Mouse (Mus musculus) heart, embryonic 14.5 days (tissue): Measurements from ENCODE around the gene Foxa1. TPM values are rescaled to one million over a fixed set of nuclear protein-coding genes. Genes with fewer than 3 reads are reported as not detected.

Experiments
- ATAC-seq: fragments of 200-750 bp; cut with Nextera tagmentation; 2 replicates; pipeline ENCODE4 v1.8.0; 2017; ENCODE audit warnings: low read depth, moderate TSS enrichment; ENCODE audit not compliant: insufficient number of reproducible peaks, insufficient read depth, low FRiP score
- H3K27ac ChIP-seq, 2 experiments: fragments of 200-500 bp in 1 of 2; fragments of 300-500 bp in 1 of 2; sonication (generic) in 1 of 2; replicated peaks in 1 of 2; 2 replicates each; pipeline ENCODE4 v1.5.1; 2012 to 2014; ENCODE audit warnings: low read depth in 2 of 2, low read length in 2 of 2, control low read depth in 1 of 2, mild to moderate bottlenecking in 1 of 2, mixed read lengths in 1 of 2; ENCODE audit not compliant: control insufficient read depth in 1 of 2, insufficient read depth in 1 of 2
- H3K27me3 ChIP-seq: fragments of 300-500 bp; sonication (generic); 2 replicates; pipeline ENCODE4 v1.6.1; 2014; ENCODE audit warnings: mild to moderate bottlenecking, low read length, control low read depth; ENCODE audit not compliant: control insufficient read depth, insufficient read depth
- H3K36me3 ChIP-seq: fragments of 300-500 bp; sonication (generic); 2 replicates; pipeline ENCODE4 v1.6.1; 2014; ENCODE audit warnings: mild to moderate bottlenecking, control low read depth, low read length, mixed read lengths; ENCODE audit not compliant: control insufficient read depth, insufficient read depth
- H3K4me1 ChIP-seq, 2 experiments: fragments of 200-500 bp in 1 of 2; fragments of 300-500 bp in 1 of 2; sonication (generic) in 1 of 2; 2 replicates each; pipeline ENCODE4 v1.6.1; 2012 to 2014; ENCODE audit warnings: low read length in 2 of 2, control low read depth in 1 of 2, mixed read lengths in 1 of 2; ENCODE audit not compliant: control insufficient read depth in 2 of 2, insufficient read depth in 2 of 2
- H3K4me2 ChIP-seq: fragments of 300-500 bp; sonication (generic); 2 replicates; pipeline ENCODE4 v1.6.1; 2014; ENCODE audit warnings: mild to moderate bottlenecking, low read length
- H3K4me3 ChIP-seq, 2 experiments: fragments of 200-500 bp in 1 of 2; fragments of 300-500 bp in 1 of 2; sonication (generic) in 1 of 2; 2 replicates each; pipeline ENCODE4 v1.5.1; 2012 to 2014; ENCODE audit warnings: low read length in 2 of 2, mild to moderate bottlenecking in 2 of 2, control low read depth in 1 of 2, low read depth in 1 of 2, moderate library complexity in 1 of 2; ENCODE audit not compliant: control insufficient read depth in 1 of 2, insufficient read depth in 1 of 2
- H3K9ac ChIP-seq: fragments of 300-500 bp; sonication (generic); 2 replicates; pipeline ENCODE4 v1.6.1; 2014; ENCODE audit warnings: mild to moderate bottlenecking, low read length
- H3K9me3 ChIP-seq: fragments of 300-500 bp; sonication (generic); 2 replicates; pipeline ENCODE4 v1.6.1; 2016; ENCODE audit warnings: low read length, control low read depth; ENCODE audit not compliant: control insufficient read depth
- WGBS: fragments of 180-500 bp; shearing (Covaris S2); extraction: QIAGEN DNeasy Blood & Tissue Kit; methylation state at CpG from one replicate; pipeline ENCODE4 v1.1.7; 2014; 5-methylcytosine and 5-hydroxymethylcytosine counted together
- polyA plus RNA-seq: library from polyadenylated mRNA; unstranded; fragments of >200 nt; fragmentation: Nextera tagmentation; extraction: Ambion mirVana; gene quantifications from 2 replicates; pipeline ENCODE4 v1.2.1, GENCODE M21; 2014

The Foxa1 gene
- polyA plus RNA-seq, 1 experiment from 2014 or later: 0.42 TPM

DNA sequence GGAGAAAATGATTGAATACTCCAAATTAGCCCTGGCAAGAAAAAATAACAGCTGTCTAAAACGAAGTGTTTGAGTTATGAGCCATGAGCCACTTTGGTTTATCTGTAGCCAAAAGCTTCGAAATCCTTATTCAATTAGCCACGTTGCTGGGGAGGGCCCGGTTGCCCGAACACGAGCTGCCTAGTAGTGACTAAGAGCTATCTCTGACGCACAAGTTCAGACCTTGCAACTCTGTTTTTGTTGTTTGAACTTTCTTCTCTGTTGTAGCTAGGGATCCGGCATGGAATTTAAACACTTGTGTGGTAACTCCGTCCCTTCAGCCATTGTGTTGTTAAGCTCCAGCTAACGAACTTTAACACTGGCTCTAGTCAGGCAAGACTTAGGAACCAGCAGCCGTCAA lies 37.8 kb downstream of the Foxa1 start:
- H3K4me2 ChIP-seq: no peak overlapping the region
- H3K27me3 ChIP-seq: no peaks in the 10 kb centered on the region
- no peak overlapping the region for H3K27ac ChIP-seq
- H3K4me1 ChIP-seq: no peaks in the 10 kb centered on the region
- 52% methylated on average over 11 of the region's 11 CpGs for WGBS
- no peak overlapping the region for H3K9ac ChIP-seq
- no peak overlapping the region for H3K4me3 ChIP-seq
- no peak for ATAC-seq
- H3K36me3 ChIP-seq: no peaks in the 10 kb centered on the region
- no peaks in the 10 kb centered on the region for H3K9me3 ChIP-seq

GRCm38 (mm10) chr12:57505329-57505728 lies 41.4 kb downstream of the Foxa1 start:
- Histone ChIP-seq H3K4me2 (no peak overlapping the region), H3K4me1 (no peaks in the 10 kb centered on the region), H3K27me3 (no peaks in the 10 kb centered on the region), H3K4me3 (no peak overlapping the region), H3K9ac (no peak overlapping the region), H3K9me3 (no peaks in the 10 kb centered on the region), H3K36me3 (no peaks in the 10 kb centered on the region), H3K27ac (no peak overlapping the region)
- no peak for ATAC-seq
- 74% methylated on average over 7 of the region's 7 CpGs for WGBS

GRCm38 (mm10) chr12:57500246-57500645 lies 46.5 kb downstream of the Foxa1 start:
- Histone ChIP-seq H3K9ac (no peak overlapping the region), H3K27me3 (no peaks in the 10 kb centered on the region), H3K4me3 (no peak overlapping the region), H3K9me3 (no peaks in the 10 kb centered on the region), H3K36me3 (no peaks in the 10 kb centered on the region), H3K27ac (no peak overlapping the region), H3K4me1 (no peaks in the 10 kb centered on the region), H3K4me2 (no peak overlapping the region)
- ATAC-seq: no peak
- 85% methylated on average over 7 of the region's 7 CpGs for WGBS

DNA sequence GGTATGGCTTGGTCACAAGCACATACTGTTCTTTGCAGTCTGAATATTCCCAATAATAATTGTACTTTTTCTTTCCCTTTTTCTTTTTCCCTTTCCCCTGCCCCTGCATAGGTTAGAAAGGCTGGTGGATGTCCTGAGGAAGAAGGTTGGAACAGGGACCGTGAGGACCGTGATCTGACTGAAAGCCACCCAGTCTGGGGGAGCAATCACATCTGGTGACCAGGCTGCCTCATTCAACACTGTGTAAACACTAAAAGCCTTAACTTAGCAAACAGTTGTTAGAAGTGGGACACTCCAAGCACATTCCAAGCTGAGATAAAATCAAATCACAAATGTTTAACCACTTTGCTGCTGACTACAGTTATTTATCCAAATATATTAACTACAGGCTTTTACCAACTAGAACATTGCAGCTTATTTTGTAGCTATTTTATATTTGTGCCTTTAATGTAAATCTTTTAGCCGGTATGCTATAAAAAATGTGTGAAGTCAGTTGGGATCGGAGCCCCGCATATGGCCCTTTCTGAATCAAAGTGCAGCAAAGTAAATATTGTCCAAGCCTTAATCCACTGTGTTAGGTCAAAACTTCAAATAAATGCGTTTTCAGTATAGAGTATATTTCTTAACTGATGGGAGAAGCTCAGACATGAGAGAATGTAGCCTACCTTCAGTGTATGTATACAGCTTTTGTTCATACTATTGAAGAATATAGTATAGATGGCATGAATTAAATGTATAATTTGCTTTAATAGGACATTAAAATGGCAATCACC lies 50.2 kb downstream of the Foxa1 start:
- Histone ChIP-seq H3K4me2 (no peak overlapping the region), H3K9me3 (no peaks in the 10 kb centered on the region), H3K36me3 (no peaks in the 10 kb centered on the region), H3K9ac (no peak overlapping the region), H3K27ac (no peak overlapping the region), H3K27me3 (no peaks in the 10 kb centered on the region), H3K4me1 (no peaks in the 10 kb centered on the region), H3K4me3 (no peak overlapping the region)
- WGBS: 65% methylated on average over 6 of the region's 6 CpGs
- no peak for ATAC-seq

Other genes with a start within 250 kb of the Foxa1 start
- 0.09 and 0.41 TPM in 2 replicates for gene Ttc6, start 17.2 kb upstream of the Foxa1 start, polyA plus RNA-seq